Mouse (Mus musculus) cerebellum, postnatal 36 days (tissue): ENCODE results near the gene Cstl1.
A peak's percentile ranks its signal among the peaks of the same experiment; 100 is the strongest.
"Not testable (repeated sequence)": the region's sequence is repeated elsewhere in the genome, so short reads cannot be mapped to it uniquely, and the experiment has no call there.

Experiments used
- DNase-seq, 2 experiments: peaks; one replicate each; pipeline ENCODE4 v3.0.0; 2021 to 2022; ENCODE audit warnings: mixed read lengths in 2 of 2

The Cstl1 gene

DNA sequence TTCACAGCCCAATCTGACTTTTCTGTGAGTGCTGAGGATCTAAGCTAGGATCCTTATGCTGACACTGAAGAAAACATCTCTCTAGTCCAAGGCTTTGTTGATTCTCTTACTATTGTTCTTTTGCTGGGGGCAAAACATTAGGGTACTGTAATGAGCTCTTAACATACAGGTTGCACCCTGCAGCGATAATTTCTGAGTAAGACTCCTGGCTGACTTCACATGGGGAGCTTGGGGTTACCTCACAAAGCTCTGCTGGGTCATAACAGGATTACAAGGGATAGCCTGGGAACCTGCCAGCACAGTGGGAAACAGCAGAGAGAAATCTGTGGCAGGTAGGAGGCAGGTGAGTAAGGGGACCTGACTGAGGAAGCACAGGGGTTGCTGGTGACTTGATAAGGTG lies at the start of gene Cstl1:
Cstl1 (plus strand) TSS at position 301 of the 400 bp plus-strand sequence.
- DNase-seq, result no peak

DNA sequence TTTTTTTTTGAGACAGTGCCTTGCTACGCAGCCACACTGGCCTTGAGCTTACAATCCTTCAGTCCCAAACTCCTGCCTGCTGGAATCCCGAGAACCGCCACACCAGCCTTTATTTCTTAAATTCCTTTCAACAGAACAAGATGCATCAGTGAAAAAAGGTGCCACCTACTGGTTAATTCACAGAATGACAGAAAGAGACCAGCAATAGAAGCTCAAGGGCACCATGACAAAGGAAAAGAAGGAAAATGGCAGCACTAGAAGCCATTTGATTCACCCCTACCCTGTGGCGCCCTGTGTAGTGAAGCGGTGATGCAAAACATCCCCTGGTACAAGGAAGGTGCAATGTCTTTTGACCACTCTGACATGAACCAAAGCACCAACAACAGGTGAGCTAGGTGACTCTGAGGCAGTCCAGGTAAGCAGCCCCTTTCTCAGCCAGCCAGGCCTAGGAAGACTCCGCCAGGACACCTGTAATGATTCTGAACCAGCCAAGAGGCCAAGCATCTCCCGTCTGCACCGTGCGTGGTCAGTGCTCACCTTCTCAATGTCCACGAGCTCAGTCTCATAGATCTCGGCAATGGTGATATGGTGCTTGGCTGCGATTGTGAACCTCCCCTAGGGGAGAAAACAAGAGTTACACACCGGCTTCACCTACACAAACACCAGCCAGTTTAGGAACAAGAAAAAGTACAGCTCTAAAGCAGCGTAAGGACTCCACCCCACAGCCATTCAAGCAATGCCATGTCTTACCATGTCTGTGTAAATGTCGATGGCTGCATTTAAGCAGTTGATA lies 43.6 kb upstream of the Cstl1 start:
- DNase-seq, result no peak

DNA sequence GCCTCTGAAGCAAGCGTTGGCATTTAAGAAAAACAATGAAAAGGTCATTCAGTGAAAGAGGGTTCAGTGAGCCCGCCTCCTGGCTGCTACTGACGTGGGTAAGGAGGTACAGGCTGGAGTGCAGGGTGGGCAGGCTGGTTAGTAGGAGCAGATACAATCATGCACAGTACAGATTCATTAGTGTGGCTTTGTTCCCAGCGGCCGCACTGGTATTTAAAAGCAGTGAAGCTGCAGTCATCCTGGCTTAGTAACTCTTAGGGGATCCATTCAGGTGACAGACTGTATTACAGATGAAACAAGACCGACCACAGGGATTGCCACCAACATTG lies 43.0 kb upstream of the Cstl1 start:
- DNase-seq, result no peak

DNA sequence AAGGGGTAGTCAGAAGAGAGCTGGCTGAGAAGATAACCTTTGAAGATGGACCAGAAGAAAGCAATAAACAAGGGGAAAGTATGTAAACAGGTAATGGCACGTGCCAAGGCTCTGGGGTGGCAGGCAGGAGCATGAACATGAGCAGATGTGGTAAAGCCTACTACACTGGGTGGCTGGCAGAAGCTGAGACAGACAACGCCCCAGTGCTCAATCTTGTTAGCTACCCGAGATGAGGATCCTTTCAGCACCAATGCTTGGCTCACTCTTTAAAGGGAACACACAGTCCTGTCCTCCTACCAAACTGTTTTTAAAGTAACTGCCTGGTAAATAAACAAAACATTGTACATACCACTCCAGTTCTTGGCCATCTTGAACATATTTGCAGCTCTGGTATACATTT lies 37.8 kb upstream of the Cstl1 start:
- no peak for DNase-seq

DNA sequence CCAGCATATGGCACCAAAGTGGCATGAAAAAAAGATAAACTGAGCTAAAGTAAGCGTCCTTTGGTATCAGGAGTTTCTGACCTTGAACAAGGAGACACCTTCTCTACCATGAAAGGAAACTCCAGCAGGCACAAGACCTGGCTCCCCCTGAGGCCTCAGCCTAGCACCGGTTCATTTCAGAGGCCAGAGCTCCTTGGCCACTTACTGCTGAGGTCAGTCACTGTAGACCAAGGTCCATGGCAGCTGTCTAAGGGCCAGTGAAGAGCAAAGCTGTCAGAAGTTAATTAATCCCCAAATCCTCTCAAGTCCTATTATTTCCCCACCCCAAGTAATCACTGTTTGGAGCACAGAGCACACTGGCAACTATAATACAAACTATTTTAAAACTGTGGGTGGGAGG lies 33.1 kb upstream of the Cstl1 start:
- no peak for DNase-seq

DNA sequence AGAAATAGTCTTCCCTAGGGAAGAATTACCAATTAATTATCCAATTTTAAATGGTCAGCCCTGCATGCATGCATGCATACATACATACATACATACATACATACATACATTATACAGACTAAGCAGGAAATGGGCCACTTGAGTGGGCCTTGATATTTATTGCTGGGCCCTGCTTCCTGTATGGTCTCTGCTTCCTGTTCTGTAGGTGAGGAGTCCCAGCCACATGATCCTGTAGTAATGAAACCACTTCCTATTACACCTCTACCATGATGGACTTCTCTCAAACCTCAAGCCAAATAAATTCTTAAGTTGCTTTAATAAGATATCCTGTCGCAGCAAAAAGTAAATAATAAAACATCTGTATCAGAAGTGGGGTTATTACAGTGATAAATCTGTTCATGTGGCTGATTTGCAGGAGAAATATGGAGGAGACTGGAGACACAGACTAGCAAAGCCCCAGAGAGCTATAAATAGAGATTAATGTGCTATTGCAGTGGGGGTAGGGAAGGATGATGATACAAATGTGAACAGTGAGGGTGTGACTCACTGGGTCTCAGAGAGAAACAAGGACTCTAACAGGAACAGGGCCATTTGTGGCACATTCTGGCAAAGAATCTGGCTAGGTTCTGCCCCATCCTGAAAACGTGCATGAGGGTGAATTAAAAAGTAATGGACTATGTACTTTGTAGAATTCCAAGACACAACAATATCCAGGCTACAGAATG lies 30.7 kb upstream of the Cstl1 start:
- no peak for DNase-seq

DNA sequence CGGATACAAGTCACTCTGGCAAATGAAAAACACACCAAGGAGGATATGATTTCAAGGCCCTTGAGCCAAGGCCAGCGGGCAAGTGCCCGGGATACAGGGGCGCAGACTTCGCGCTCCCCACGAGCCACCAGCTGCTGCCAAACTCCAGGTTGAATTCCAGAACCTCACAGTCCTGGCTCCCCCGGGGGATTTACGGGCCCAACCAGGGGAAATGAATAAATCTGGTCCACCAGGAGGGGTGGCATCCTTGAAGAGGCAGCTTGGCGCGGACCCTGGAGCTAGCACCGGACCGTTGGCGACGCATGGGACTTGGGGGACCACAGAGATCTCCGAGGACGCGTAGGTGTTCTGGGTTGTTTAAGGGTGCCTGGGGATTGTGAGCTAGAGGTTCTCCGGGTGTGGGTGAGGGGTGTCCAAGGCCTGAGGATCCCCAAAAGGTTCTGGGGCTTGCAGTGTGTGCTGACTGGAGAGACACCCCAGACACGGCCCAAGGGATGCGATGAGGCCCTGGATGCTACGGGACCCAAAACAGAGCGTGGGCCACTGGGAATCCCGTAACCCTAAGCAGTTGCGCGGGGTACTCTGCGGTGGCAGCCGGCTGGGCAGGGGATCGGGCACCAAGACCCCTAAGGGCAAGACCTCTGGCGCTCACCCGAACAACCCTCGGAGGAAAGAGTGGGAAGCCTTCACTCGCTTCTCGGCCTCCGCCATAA lies 18.4 kb upstream of the Cstl1 start:
- peak; percentile 58 to 61 for DNase-seq

DNA sequence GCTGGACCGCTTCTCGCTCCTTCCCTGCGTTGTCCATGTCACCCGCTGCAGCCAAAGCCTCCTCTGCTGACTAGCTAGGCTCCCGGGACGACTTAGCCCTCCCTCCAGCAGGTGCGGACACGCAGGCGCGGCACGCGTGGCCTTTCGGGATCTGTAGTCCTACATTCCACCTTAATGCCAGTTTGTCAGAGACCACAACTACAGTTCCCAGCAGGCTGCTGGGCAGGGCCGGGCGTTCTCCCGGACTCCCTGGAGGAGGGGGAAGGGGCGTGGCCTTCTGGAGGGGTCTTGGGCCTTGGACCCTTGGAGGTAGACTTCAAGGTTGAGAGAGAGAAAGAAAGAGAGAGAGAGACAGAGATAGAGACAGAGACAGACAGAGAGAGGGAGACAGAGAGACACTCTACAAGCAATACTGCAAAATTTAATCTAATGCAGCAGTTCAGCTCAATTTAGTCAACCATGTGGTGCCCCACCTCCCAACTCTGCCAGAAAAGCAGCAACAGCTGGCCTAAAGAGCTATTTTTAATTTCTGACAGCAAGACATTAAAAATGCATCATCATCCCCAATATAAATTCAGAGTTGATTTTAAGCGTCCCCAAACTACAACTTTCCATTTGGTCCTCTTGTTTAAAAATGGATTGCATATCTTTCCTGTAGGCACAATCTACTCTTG lies 17.7 kb upstream of the Cstl1 start, which contains the start of gene Napb:
Napb (minus strand) TSS at position 141 of the 674 bp plus-strand sequence.
- peak; percentile 95 to 96 for DNase-seq

DNA sequence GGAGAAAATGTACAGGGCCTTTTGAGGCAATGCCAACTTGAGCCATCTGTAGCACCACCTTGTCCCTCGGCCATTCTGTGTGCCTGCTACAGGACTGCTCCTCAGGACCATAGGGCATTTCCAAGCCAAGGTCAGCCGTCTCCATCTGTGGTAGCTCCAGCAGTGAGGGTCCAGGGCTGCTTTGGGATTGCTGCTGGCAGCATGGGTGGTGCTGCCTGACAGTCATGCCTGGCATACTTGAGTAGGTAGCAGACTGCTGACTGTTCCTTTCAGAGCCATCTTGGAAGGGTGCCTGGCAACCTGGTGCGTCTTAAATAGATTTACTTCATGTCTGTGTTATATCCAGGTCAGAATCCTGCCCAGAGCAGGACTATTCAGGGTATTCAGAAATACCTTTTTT lies 7.2 kb upstream of the Cstl1 start:
- peak; percentile 86 to 92 for DNase-seq

DNA sequence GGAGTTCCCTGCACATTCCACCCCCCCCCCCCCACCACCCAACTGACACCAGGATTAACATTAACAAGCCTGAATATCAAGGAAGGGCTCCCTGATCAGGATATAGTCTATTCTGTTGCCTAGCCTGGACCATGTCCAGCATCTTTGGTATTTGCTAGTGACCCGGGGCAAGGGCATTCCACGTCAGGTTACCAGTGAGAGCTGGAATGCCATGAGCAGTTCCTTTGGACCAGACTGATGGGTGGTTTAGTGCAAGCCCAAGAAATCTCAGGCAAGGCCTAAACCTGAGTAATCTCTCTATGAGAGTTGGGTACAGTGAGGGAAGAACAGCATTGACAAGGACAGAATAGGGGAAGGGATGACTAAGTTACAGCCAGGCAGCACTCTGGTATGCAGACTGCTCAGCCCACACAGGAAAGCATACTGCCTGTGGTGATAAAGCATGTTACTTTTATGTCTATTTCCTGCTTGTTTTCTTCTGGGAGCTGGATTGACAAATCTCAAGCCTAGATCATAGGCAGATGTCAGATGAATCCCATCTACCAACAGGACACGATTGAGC lies 6.2 kb upstream of the Cstl1 start:
- peak in 1 of 2 experiments; percentile 16 for DNase-seq

DNA sequence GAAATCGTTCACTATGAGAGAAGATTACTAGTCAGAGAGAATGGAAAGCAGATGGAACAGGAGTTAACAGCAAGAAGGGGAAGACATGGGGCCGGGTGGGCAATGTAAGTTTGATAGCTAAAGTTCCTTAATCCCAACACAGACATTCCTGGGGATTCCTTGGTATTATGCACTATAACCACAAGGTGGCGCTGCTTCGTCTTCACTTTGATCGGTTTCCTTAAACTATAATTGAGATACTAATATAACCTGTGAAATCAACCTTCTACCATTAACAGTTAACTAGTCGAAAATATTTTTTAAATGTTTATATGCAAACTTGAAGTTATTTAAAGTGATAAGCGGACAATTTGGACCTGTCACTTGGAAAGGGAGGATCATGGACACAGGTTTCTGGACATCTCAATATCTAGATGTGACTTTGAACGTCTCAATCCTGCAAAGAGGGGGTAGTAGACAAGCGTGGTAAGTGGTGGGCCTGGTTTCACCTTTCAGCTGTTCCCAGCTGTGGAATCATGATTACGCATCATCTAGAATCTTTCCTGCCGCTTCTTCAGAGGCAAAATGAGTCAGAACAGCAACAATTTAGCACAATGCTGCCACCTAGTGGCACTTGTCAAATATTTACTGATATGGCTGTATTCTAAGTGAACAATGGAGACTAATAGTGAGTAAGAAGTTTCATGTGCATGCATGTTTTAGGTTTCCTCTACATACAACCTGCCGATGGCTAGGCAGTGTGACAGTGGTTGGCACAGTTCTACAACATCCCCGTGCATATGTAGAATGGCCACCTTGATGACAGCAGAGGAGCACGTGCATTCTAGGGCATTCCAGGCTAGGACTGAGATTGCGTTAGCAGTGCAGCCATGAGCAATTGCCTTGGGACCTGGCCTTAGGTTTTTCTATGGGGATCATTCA lies 2.0 kb downstream of the Cstl1 start:
- peak; percentile 65 to 86 for DNase-seq

DNA sequence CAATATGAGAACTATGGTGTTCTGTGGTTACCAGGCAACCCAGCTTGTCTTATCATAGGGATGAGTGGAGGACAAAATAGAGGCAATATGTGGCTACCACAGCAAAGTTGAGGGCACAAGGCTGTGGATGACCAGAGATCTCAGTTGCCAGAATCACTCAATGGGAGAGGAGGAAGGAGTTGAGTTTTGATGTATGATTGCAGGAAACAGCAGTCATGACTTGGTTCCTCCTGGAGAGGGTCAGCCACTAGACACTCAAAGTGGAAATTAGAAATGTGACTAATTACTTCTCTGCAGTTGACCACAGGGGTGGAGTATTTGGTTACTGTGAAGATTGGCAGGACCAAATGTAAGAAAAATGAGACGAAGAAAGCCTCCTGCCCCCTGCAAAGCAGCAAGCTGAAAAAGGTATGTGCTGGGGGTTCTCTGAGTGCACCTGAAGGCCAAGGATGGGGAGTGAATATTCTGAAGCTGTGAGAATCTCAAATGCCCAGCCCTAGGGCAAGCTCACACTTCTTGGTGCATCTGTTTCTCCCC lies 4.2 kb downstream of the Cstl1 start:
- no peak for DNase-seq

DNA sequence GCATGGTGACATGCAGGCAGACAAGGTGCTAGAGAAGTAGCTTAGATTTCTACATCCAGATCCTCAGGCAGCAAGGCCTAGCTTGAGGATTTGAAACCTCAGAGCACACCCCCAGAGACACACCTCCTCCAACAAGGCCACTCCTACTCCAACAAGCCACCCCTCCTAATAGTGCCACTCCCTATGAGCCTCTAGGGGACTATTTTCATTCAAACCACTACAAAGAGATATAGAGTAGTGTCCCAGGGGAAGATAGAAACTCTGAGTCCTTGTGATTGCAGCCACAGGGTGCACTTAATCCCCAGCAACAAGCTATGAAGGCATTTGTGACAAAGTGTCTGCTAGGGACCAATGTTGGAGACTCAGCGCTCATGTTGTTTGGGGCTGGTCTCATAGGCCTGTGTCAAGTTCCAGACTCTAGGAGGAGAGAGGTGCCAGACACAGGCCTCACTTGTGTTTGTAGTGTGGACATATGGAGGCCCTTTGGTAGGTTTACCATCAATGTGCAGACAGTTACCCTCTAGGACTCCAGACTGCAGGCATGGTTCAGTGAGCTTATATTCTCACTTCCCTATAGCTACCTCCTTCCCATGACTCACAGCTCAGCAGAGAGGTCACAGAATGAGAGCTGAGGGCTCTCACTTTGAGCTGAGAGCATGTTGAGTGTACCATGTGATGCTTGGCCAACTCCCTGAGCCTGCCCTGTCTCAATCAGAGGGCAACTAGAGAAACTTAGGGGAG lies 13.7 kb downstream of the Cstl1 start:
- no peak for DNase-seq

DNA sequence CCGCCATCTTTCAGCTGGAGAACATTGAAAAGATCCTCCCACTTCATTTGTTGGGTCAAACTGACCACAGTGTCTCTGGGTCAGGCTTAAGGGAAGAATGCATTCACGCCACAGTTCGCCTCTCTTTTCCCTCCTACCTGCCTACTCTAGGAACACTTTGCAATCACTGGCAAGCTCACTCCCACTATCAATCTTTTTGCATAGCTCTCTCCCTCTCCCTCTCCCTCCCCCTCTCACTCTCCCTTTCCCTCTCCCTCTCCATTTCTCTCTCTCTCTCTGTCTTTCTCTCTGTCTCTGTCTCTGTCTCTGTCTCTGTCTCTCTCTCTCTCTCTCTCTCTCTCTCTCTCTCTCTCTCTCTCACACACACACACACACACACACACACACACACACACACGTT lies 21.2 kb downstream of the Cstl1 start, which contains the start of gene Cst11:
Cst11 (minus strand) TSS at position 101 of the 400 bp plus-strand sequence.
- not testable (repeated sequence) for DNase-seq

DNA sequence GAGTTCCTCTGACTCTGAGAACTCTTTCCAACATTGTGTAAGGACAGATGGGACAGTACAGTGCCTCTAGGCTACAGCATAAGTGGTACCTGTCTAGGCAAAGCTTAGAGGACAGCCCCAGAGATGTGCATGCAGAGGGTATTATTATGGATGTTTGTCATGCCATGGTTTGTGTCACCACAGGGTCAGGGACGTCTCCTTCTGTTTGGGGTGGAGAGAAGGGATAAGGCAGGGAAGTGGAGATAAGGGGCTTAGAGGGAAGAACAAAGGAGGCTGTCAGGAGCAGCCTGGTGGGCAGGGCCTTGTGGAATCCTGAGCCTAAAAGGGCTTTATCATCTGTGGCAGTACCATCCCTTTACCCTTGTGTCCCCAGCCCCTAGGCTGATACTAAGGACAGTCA lies 31.6 kb downstream of the Cstl1 start, which contains the start of gene 8030411F24Rik:
8030411F24Rik (plus strand) TSS at position 301 of the 400 bp plus-strand sequence.
- DNase-seq, result no peak

DNA sequence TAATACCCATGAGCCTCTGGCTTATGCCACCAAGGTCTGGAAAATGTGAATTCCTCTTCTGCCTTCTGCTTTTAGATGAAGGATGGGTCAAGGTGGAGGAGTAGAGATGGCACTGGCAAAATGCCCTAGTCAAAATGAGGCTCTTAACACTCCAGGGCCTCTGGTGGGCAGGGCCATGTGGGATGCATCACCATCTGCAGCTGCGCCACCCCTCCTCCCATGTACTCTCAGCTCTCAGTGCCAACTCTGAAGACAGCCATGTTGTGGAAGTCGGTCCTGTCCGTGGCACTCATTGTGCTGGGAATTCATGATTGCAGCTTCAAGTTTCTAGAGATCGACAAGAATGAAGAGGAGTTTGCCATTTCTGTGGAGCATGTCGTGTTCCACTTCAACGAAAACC lies 39.0 kb downstream of the Cstl1 start, which contains the start of gene Cst12:
Cst12 (plus strand) TSS at position 220 of the 400 bp plus-strand sequence.
- no peak for DNase-seq

DNA sequence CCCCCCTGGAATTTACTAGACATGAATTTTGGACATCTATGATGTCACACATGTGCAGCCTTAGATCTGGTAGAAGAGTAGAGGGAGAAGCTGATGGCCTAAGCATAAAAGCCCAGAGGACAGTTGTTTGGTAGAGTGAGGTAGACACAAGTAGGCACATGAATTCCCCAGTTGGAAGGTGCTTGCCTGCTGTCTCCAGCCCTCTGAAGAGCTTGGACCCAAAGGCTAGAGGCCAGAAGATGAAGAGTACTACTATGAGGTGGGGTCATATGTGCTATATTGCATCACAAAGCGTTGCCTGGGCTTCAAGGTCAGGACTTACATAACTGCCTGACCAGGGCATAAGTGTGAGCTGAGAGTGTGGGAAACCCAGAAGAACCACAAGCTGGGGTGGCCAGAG lies 48.3 kb downstream of the Cstl1 start, which contains the start of gene Cst8:
Cst8 (plus strand) TSS at position 301 of the 400 bp plus-strand sequence.
- no peak for DNase-seq

DNA sequence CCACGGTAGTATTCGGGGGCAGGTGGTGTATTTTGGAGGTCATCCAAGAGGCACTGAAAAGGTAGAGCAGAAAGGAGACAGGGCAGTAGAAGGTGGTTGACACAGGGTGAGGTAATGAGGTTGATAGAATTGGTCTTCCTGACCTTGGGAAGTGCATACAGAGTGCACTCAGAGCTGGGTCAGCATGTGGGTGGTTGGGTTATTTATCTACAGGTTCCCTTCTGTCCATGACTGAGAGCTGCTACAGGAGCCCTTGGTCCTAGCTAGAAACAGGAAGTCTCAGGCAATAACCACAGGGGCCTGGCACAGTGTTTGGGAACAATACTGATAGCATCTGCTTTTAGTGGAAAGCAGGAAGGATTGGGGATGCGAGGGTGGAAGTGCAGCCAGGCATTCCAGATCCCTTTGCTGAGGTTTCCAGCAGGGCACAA lies 51.3 kb downstream of the Cstl1 start:
- DNase-seq, result peak; percentile 71 to 75
